Mouse (Mus musculus): ENCODE results near the gene Olfr31. TPM values are rescaled to one million over a fixed set of nuclear protein-coding genes. Genes with fewer than 3 reads are reported as not detected.

Olfr31 gene
- polyA plus RNA-seq, 1 experiment from 2014 or later = not detected

Other genes with a start within 250 kb of the Olfr31 start
- 285 and 292 TPM in 2 replicates for gene Psmd6, start 201.8 kb upstream of the Olfr31 start, polyA plus RNA-seq (2015; fragmentation: Nextera tagmentation; extraction: Ambion mirVana)
- not detected in 2 replicates for gene Olfr720, start 136.0 kb upstream of the Olfr31 start, polyA plus RNA-seq (2015; fragmentation: Nextera tagmentation; extraction: Ambion mirVana)
- 1.8 and 2.7 TPM in 2 replicates for gene Il3ra, start 23.4 kb downstream of the Olfr31 start, polyA plus RNA-seq (2015; fragmentation: Nextera tagmentation; extraction: Ambion mirVana)
- gene Olfr721-ps1, start 78.5 kb downstream of the Olfr31 start, polyA plus RNA-seq (2015; fragmentation: Nextera tagmentation; extraction: Ambion mirVana) = not detected in 2 replicates